Mouse (Mus musculus) cortical plate, adult 2 months (tissue): Measurements from ENCODE around the gene Fbxw9. TPM values are rescaled to one million over a fixed set of nuclear protein-coding genes. Genes with fewer than 3 reads are reported as not detected.
A peak's percentile ranks its signal among the peaks of the same experiment; 100 is the strongest.

Source experiments
- H3K27ac ChIP-seq: fragments of 200-500 bp; 2 replicates; pipeline ENCODE4 v1.5.1; 2012; ENCODE audit warnings: low read length, control low read depth, inconsistent platforms; ENCODE audit not compliant: insufficient read depth
- H3K4me1 ChIP-seq: fragments of 200-500 bp; 2 replicates; pipeline ENCODE4 v1.6.1; 2011; ENCODE audit warnings: low read length; ENCODE audit not compliant: control insufficient read depth, insufficient read depth
- H3K4me3 ChIP-seq: fragments of 200-500 bp; 2 replicates; pipeline ENCODE4 v1.5.1; 2011; ENCODE audit warnings: mild to moderate bottlenecking, low read length, control low read depth; ENCODE audit not compliant: insufficient read depth
- CTCF ChIP-seq: fragments of 200-500 bp; IDR thresholded peaks from 2 replicates; pipeline ENCODE4 v1.5.1; 2011; ENCODE audit warnings: mild to moderate bottlenecking, control low read depth, low read length; ENCODE audit not compliant: insufficient read depth; ENCODE audit errors: extremely low read depth
- POLR2A ChIP-seq: fragments of 200-500 bp; IDR thresholded peaks from 2 replicates; pipeline ENCODE4 v1.6.1; 2011; ENCODE audit warnings: mild to moderate bottlenecking, low read length, control low read depth; ENCODE audit not compliant: insufficient read depth; ENCODE audit errors: extremely low read depth
- polyA plus RNA-seq: library from polyadenylated mRNA; depleted of rRNA; stranded (reverse); fragments of >200 nt; gene quantifications from 2 replicates; pipeline ENCODE4 v1.2.3, GENCODE M21; 2012

The Fbxw9 gene
- polyA plus RNA-seq, 1 experiment: 45.1 TPM

DNA sequence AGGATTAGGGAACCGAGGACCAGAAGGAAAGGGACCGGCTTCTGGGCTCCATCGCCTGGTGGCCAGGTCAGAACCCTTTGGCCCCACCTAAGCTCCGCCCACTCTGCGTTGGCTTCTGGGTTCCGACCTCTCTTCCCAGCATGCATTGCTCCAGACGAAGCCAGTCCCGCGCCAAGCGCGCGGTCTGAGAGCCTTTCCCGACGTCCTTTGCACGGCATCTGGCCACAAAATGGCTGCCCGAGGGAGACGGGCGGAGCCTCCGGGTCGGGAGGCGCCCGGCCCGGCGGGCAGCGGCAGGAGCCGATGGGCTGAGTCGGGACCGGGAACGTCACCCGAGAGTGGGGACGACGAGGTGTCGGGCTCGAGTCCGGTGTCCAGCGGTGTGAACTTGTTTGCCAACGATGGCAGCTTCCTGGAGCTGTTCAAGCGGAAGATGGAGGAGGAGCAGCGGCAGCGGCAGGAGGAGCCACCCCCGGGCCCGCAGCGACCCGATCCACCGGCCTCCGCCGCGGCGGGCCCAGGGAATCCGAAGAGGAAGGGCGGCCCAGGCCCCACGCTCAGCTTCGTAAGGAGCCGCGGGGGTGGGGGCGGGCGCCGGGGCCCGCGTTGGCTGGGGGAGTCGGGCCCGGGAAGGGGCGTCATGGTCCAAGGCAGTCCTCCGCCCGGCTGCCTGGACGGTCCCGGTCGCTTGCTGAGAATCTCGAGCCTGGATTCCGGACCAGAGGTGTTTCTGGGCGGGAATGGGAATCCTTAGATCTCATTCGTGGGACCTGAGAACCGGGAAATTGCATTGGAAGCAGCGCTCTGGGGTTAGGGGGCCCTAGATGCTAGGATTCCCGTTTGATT, 33.0 kb upstream of the Fbxw9 start, which contains the start of gene Trir:
Gene Trir (plus strand): TSS at position 154 of the 846 bp plus-strand sequence.
- peak within 1 kb of the TSS; percentile 96 for H3K4me3 ChIP-seq
- TF ChIP-seq CTCF (no peak), POLR2A (peak; percentile 94)
- H3K27ac ChIP-seq: peak within 1 kb of the TSS; percentile 96
- peaks cover 10% of the 10 kb centered on the region for H3K4me1 ChIP-seq

DNA sequence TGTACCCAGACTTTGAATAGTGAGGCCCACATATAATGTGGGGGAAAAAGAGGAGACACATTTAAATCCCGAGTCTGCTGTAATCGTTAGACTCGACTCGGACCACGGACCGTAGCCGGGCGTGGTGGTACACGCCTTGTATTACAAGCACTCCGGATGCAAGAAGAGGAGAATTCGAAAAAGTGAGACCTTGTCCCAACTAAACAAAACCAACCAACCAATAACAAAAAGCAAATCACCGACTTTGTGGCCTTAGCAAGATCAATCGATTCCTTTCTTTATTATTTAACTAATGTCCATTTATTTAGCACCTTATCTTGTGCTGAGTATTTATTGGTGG, 32.4 kb upstream of the Fbxw9 start:
- TF ChIP-seq POLR2A: no peak
- TF ChIP-seq CTCF: no peak
- H3K27ac ChIP-seq: no peak overlapping the region
- H3K4me1 ChIP-seq: peaks cover 10% of the 10 kb centered on the region
- H3K4me3 ChIP-seq: peak overlapping the region; percentile 80

DNA sequence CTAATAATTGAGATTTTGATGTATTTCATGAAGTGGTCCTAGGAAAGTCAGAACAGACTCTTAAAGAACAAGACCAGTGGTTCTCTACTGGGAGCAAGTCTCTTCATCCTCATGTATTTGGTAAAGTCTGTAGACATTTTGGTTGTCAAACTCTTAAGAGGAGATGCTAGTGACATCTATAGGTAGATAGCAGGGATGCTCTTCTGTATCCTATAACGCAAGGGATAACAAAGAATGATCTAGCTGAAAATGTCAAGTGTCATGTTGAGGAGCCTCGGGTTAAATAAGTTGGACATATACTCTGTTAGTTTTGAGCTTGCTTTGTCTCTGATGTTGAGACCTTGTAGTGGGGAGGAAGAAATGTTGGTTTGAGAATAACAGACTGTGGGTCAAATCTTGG, 31.9 kb upstream of the Fbxw9 start:
- TF ChIP-seq POLR2A (no peak), CTCF (no peak)
- H3K27ac ChIP-seq: no peak overlapping the region
- peaks cover 10% of the 10 kb centered on the region for H3K4me1 ChIP-seq
- H3K4me3 ChIP-seq: peak overlapping the region; percentile 80; the same call in 1 of the 2 replicates

DNA sequence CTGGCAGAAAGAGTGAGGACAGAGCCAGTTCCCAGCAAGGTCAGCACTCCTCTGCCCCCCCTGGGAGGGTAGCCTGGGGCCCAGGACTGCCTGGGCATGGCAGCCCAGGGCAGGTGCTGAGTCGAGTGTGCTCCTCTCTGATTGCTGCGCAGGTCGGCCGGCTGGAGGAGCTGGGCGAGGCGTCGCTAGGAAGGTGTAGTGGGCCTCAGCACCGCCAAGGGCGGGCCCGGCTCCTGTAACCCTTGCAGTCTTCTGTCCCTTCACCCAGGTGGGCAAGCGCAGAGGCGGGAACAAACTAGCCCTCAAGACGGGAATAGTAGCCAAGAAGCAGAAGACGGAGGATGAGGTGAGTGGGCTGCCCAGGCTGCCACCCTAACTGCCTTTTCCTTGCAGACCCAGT, 30.6 kb upstream of the Fbxw9 start:
- H3K4me3 ChIP-seq: no peak overlapping the region
- H3K4me1 ChIP-seq: peaks cover 7% of the 10 kb centered on the region
- TF ChIP-seq CTCF (no peak), POLR2A (no peak)
- no peak overlapping the region for H3K27ac ChIP-seq

DNA sequence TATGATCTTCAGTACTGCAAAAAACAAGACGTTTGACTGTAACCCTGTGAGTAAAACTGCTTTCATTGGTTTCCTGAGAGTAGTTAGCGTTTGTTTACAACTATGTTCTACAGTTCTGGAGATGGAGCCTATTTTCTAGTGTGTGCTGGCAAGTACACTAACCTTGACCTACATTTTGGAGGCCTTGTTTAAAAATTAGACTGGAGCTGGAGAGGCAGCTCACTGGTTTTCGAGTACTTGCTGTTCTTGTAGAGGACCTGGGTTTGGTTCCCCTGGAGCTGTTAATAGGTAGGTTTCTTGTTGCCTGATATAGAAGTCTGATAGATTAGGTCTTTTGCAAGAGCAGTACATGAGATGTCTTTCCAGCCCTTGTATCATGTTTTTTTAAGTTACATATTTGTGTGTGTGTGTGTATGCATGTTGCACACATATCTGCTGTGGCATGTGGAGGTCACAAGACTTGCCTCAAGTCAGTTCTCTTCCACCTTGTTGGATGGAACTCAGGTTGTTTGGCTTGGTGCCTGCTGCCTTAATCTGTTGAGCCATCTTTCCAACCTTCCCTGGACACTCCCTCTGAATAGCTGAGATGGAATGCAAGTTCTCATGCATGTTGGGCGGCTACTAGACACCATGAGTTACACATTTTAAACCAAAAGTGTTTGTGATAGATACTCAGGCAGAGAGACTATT, 27.1 kb upstream of the Fbxw9 start:
- Histone ChIP-seq H3K4me3 (no peak overlapping the region), H3K27ac (no peak overlapping the region), H3K4me1 (peaks cover 4% of the 10 kb centered on the region)
- no peak for TF ChIP-seq POLR2A
- TF ChIP-seq CTCF: no peak

DNA sequence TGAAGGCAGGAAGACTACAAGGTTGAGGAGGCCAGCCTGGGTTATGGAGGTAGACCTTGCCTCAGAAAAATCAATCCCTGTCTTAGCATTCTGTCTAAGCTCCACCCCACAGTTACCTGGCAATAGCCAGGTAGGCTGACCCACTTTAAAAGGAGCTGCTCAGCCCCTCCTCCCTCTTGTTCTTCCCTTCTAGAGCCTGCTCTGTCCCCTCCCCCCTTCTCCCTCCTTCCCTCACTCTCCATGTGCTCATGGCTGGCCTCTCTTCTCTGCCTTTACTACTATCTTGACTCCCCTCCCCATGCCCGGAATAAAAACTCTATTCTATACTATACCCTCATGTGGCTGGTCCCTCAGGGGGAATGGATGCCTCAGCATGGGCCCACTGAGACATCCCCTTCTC, 26.0 kb upstream of the Fbxw9 start:
- no peak overlapping the region for H3K4me3 ChIP-seq
- no peaks in the 10 kb centered on the region; the same call in 1 of the 2 replicates for H3K4me1 ChIP-seq
- TF ChIP-seq POLR2A (no peak), CTCF (no peak)
- H3K27ac ChIP-seq: no peak overlapping the region

DNA sequence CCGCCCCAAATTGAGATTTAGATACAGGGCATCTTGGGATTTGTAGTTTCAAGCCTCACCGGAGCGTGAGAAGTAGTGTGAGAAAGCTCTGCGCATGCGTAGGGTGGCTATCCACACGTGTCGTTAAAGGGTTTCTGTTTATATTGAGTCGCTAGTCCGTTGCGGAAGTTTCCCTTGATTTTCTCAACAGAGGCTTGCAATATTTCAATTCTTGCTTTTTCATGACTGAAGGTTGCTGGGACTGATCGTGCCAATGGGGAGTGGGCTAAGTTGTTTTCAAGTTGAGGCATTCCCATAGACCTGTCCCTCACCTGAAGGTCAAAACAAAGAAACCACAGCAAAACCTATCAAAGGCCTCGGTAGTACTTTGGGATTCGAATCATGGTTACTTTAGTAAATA, 25.1 kb upstream of the Fbxw9 start:
- no peaks in the 10 kb centered on the region; the same call in 1 of the 2 replicates for H3K4me1 ChIP-seq
- H3K4me3 ChIP-seq: no peak overlapping the region
- H3K27ac ChIP-seq: no peak overlapping the region
- no peak for TF ChIP-seq CTCF
- TF ChIP-seq POLR2A: peak; percentile 41; the same call in 1 of the 2 replicates

DNA sequence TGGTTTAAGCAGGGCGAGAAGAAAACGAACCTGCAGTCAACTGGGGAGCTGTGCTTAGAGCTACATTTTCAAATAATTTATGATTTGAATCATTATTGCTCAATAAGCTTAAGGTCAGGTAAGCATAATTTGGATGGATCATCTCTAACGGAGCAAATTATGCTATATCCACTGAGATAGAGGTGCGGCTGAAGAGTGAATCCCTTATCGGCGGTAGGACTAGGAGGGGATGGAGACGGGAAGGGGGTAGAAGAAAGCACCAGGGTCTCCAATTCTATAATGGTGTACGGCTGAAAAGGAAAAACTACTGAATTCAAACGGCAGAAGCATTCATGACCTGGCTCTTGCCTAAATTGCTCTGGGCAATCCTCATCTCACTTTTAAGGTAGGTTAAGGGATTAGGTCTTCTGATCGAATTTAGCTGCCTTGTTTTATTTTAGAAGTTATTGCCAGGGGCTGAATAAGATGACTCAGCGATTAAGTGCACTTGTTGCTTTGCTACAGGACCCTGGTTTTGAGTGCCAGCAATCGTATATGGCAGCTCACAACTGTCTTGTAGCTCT, 24.6 kb upstream of the Fbxw9 start:
- H3K27ac ChIP-seq: no peak overlapping the region
- no peaks in the 10 kb centered on the region; the same call in 1 of the 2 replicates for H3K4me1 ChIP-seq
- H3K4me3 ChIP-seq: peak overlapping the region; percentile 68; the same call in 1 of the 2 replicates
- TF ChIP-seq POLR2A: no peak
- TF ChIP-seq CTCF: no peak

DNA sequence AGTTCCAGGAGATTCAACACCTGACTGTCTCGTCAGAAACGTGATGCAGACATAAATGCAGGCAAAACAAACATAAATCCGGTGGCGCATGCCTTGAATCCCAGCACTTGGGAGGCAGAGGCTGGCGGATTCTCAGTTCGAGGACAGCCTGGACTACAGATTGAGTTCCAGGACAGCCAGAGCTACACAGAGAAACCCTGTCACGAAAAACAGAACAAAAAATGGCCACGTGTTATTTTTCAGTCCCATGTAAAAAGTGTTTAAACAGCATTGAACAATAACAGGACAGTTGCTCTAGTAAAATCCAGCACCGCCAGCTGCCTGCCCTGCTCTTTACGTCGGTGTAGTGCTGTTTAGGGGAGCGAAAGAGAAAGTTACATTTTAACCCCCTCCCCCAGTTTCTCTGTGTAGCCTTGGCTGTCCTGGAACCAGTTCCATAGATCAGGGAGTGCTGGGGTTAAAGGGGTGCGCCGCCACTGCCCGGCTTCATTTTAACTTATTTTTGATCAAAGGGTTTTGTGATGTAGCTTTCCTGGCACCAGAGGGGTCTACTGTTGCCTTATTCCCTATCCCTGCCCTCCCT, 24.0 kb upstream of the Fbxw9 start:
- peak overlapping the region; percentile 68 for H3K4me3 ChIP-seq
- H3K27ac ChIP-seq: no peak overlapping the region
- no peaks in the 10 kb centered on the region; the same call in 1 of the 2 replicates for H3K4me1 ChIP-seq
- TF ChIP-seq CTCF (no peak), POLR2A (no peak)

DNA sequence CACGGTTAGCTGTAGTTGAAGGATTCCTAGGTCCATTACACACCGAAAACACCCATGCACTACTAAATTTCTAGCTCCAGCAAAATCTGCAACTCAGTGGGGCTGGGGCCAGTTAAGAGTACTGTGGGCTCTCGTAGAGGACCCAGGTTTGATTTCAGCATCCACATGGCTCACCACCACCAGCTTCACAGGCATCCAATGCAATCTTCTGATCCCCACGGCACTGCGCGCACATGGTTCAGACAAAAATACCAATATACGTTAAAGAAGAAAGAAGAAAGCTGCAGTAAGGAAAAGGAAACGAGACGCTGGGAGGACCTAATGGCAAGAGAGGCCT, 23.5 kb upstream of the Fbxw9 start:
- H3K4me3 ChIP-seq: peak overlapping the region; percentile 68
- H3K27ac ChIP-seq: no peak overlapping the region; the same call in 1 of the 2 replicates
- H3K4me1 ChIP-seq: no peaks in the 10 kb centered on the region; the same call in 1 of the 2 replicates
- no peak for TF ChIP-seq CTCF
- no peak; the same call in 1 of the 2 replicates for TF ChIP-seq POLR2A
